Mouse (Mus musculus): ENCODE measurements around the gene Irs2.

DNA sequence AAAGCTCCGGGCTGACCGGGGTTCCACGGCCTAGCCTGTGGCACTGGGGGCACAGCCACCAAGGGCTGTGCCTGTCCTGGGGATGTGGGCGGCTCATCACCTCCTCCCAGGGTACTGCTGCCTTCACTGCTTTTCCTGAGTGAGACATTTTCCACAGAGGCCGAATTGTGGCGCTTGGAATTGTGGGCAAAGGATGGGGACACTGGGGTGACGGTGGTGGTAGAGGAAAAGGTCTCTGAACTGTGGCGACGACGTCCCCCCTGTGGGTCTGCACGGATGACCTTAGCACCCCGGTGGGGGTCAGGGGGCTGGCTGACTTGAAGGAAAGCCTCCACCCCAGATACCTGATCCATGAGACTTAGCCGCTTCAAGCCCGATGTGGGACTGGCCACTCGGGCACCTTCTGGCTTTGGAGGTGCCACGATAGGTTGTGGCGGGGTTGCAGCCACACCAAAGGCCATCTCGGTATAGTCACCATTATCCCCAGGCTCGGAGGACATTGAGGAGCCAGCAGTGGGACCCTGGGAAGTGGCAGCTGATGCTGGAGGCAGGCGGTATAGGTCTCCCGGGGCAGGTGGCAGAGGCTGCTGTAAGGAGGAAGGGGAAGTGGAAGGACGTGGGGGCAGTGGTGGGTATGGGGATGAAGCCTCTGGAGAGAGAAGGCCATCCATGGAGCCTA lies 3.3 kb downstream of the Irs2 start:
- no peak for TF ChIP-seq POLR2A (IDR thresholded peaks at IDR 0.05; ENCODE audit: borderline replicate concordance, extremely low read depth, low read depth, low read length)
- no peak for TF ChIP-seq CTCF (IDR thresholded peaks at IDR 0.05; ENCODE audit: insufficient read depth, low read length)
